ENCODE assay signal across 15 mouse cellular contexts in the genomic region with DNA sequence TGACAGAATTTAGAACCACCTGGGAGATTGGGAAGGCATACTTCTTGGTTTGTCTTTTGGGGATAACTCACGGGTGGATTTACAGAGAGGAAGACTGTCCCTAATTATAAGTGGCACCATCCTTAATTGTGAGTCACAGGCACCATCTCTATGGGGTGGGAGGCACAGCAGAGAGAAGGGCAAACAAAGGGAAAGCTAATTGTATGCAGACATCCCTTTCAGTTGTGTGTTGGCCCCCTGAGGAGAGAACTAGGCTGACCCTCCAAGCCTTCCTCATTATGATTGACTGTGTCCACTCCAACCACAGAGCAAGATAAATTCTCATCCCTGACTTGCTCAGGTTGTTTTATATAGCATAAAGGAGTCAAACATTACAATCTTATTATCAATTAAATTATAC.
"Had no signal": no experiment of that assay in that cellular context is flagged by ENCODE, and none has a peak within 500 bp of the region (broad histone marks: within the 10 kb centered on the region; RNA-seq: fewer than 3 reads in every experiment).

No protein-coding gene starts in this region.

- DNase-seq: heart, postnatal 10 days; heart, postnatal 14 days; heart, postnatal 36 days; heart, postnatal 4 days; kidney, adult 11 months; kidney, adult 18-20 months; kidney, adult 2 months; kidney, adult 8-10 months; kidney, adult 9 months; kidney, postnatal 10 days; kidney, postnatal 14 days; kidney, postnatal 25 days; kidney, postnatal 4 days; layer of hippocampus, adult 9-11 months; layer of hippocampus, postnatal 36 days had no signal
